Mouse (Mus musculus) forebrain, embryonic 12.5 days (tissue): Measurements from ENCODE around the gene Klra9. TPM values are rescaled to one million over a fixed set of nuclear protein-coding genes. Genes with fewer than 3 reads are reported as not detected.
"Not testable (repeated sequence)": the region's sequence is repeated elsewhere in the genome, so short reads cannot be mapped to it uniquely, and the experiment has no call there.

Experiments used
- ATAC-seq: fragments of 200-750 bp; cut with Nextera tagmentation; 2 replicates; pipeline ENCODE4 v1.8.0; 2017; ENCODE audit warnings: moderate TSS enrichment; ENCODE audit not compliant: low FRiP score
- H3K27ac ChIP-seq: fragments of 300-500 bp; sonication (generic); 2 replicates; pipeline ENCODE4 v1.5.1; 2016; ENCODE audit warnings: mild to moderate bottlenecking
- H3K27me3 ChIP-seq: fragments of 300-500 bp; sonication (generic); 2 replicates; pipeline ENCODE4 v1.6.1; 2016; ENCODE audit warnings: mild to moderate bottlenecking
- H3K36me3 ChIP-seq: fragments of 300-500 bp; sonication (generic); replicated peaks from 2 replicates; pipeline ENCODE4 v1.6.1; 2016; ENCODE audit warnings: mild to moderate bottlenecking
- H3K4me1 ChIP-seq: fragments of 300-500 bp; sonication (generic); 2 replicates; pipeline ENCODE4 v1.6.1; 2016
- H3K4me2 ChIP-seq: fragments of 300-500 bp; sonication (generic); 2 replicates; pipeline ENCODE4 v1.6.1; 2016; ENCODE audit warnings: mild to moderate bottlenecking, moderate library complexity
- H3K4me3 ChIP-seq: fragments of 300-500 bp; sonication (generic); replicated peaks from 2 replicates; pipeline ENCODE4 v1.5.1; 2016; ENCODE audit warnings: mild to moderate bottlenecking
- H3K9ac ChIP-seq: fragments of 300-500 bp; sonication (generic); 2 replicates; pipeline ENCODE4 v1.6.1; 2016; ENCODE audit warnings: mild to moderate bottlenecking
- H3K9me3 ChIP-seq: fragments of 300-500 bp; sonication (generic); 2 replicates; pipeline ENCODE4 v1.6.1; 2016
- WGBS: fragments of 180-500 bp; shearing (Covaris S2); methylation state at CpG from one replicate; pipeline ENCODE4 v1.1.7; 2016; 5-methylcytosine and 5-hydroxymethylcytosine counted together
- polyA plus RNA-seq: library from polyadenylated mRNA; unstranded; fragments of >200 nt; fragmentation: Nextera tagmentation; extraction: Ambion mirVana; gene quantifications from 2 replicates; pipeline ENCODE4 v1.2.1, GENCODE M21; 2016

Klra9 gene
- not detected in 2 replicates for polyA plus RNA-seq

- 55% methylated on average over 3 of the region's 3 CpGs for WGBS
- not testable (repeated sequence) for H3K36me3 ChIP-seq, H3K27me3 ChIP-seq, H3K9ac ChIP-seq, H3K4me3 ChIP-seq, H3K4me2 ChIP-seq, H3K27ac ChIP-seq, ATAC-seq, H3K4me1 ChIP-seq, H3K9me3 ChIP-seq
Observed at GRCm38 (mm10) chr6:130193012-130193411, at the start of gene Klra9. Gene Klra9, minus strand, starts transcription at chr6:130193112.

DNA sequence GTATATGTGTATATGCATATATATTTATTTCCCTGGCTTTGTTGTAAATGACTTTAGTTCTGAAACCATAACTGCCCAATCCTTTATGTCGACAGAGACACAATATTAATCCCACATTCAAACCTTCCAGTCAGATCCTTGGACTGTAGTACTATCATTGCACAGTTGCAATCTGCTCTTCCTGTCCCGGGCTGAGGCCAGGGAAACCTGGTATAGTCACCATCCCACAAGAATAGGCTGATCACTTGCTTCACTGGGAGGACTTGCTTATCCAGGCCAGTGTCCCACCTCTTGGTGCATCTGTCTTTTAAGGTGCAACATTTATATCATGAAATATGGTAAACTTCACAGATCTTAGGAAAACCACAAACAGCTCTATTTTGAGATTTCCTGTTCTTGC is 44.6 kb upstream of the Klra9 start:
- no peaks in the 10 kb centered on the region for H3K36me3 ChIP-seq
- ATAC-seq, result no peak
- H3K9me3 ChIP-seq, result no peaks in the 10 kb centered on the region
- no peaks in the 10 kb centered on the region for H3K4me1 ChIP-seq
- WGBS, result 72% methylated on average over 2 of the region's 2 CpGs
- H3K4me3 ChIP-seq, result no peak overlapping the region
- H3K9ac ChIP-seq, result no peak overlapping the region
- H3K4me2 ChIP-seq, result no peak overlapping the region
- H3K27me3 ChIP-seq, result no peaks in the 10 kb centered on the region
- no peak overlapping the region for H3K27ac ChIP-seq

DNA sequence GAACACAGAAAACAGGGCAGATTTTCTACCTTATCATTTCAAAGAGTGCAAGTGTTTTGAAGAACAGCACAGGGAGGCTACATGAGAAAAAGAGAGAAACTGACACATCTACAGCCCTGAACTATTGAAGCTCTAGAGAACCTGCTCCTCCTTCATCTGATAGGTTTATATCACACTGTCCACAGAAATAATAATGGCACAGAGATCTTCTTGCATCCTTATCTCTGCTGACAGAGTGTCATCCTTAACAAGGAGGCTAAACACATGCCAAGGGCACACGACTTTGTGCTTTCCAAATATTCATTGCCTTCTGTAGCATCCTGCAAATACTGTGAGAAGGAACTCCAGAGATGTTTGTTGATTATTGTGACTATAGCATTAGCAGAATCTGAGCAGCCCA is 43.7 kb upstream of the Klra9 start:
- H3K4me1 ChIP-seq, result no peaks in the 10 kb centered on the region
- no peak overlapping the region for H3K9ac ChIP-seq
- H3K4me2 ChIP-seq, result no peak overlapping the region
- ATAC-seq, result no peak
- peaks cover 3% of the 10 kb centered on the region; the same call in 1 of the 2 replicates for H3K9me3 ChIP-seq
- WGBS, result 48% methylated on average over 1 of the region's 1 CpGs
- H3K36me3 ChIP-seq, result no peaks in the 10 kb centered on the region
- H3K27ac ChIP-seq, result no peak overlapping the region
- H3K4me3 ChIP-seq, result no peak overlapping the region
- no peaks in the 10 kb centered on the region for H3K27me3 ChIP-seq

GRCm38 (mm10) chr6:130233222-130233621 is 40.3 kb upstream of the Klra9 start, which contains the start of gene Klra7:
Gene Klra7, minus strand, starts transcription at chr6:130233322.
- Histone ChIP-seq H3K9ac (no peak within 1 kb of the TSS), H3K9me3 (peaks cover 8% of the 10 kb centered on the region; the same call in 1 of the 2 replicates), H3K27me3 (no peaks in the 10 kb centered on the region), H3K4me2 (no peak within 1 kb of the TSS), H3K27ac (no peak within 1 kb of the TSS), H3K4me3 (no peak within 1 kb of the TSS), H3K36me3 (no peaks in the 10 kb centered on the region), H3K4me1 (no peaks in the 10 kb centered on the region)
- ATAC-seq, result no peak

DNA sequence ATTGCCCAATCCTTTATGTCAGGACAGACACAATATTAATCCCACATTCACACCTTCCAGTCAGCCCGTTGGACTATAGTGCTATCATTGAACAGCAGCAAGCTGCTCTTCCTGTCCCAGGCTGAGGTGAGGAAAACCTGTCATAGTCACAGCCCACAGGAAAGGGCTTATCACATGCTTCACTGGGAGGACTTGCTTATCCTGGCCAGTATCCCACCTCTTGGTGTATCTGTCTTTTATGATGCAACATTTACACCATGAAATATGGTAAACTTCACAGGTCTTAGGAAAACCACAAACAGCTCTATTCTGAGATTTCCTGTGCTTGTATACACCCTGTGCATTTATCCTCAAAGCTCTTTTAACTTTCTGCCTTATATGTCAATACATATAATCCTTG is 4.5 kb upstream of the Klra9 start:
- H3K27ac ChIP-seq, H3K9me3 ChIP-seq: not testable (repeated sequence)

DNA sequence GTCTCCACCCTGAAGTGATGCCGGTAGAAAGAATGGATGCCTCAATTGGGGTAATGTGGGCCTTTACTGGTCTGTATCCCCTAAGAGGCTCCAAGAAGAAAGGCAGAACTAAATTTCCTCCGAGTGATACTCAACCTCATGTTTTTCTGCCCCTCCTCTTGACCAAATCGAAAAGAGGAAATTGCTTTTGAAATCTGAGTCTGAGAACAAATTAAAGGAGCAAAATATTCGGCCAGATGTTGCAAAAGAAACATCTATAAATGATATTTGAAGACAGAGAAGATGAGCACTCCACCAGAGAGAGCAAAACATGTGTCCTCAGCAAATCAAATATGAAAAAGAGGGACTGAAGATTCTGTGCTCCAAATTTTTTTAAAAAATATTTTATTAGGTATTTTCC is 63.1 kb downstream of the Klra9 start, which contains the start of gene Klra8:
Gene Klra8, minus strand, starts transcription at position 101 of the 400 bp plus-strand sequence.
- H3K9ac ChIP-seq, H3K27ac ChIP-seq, H3K27me3 ChIP-seq, H3K36me3 ChIP-seq, H3K4me3 ChIP-seq, H3K4me1 ChIP-seq, H3K4me2 ChIP-seq, ATAC-seq, H3K9me3 ChIP-seq: not testable (repeated sequence)
- 65% methylated on average over 4 of the region's 4 CpGs for WGBS

More for the DNA sequence above, 4.5 kb upstream of the Klra9 start:
- not testable (repeated sequence) for H3K27me3 ChIP-seq, ATAC-seq, H3K36me3 ChIP-seq, H3K9ac ChIP-seq, H3K4me2 ChIP-seq, H3K4me3 ChIP-seq, H3K4me1 ChIP-seq
- 90% methylated on average over 1 of the region's 1 CpGs for WGBS

Other genes with a start within 250 kb of the Klra9 start
- gene Klra6, start 166.2 kb downstream of the Klra9 start, polyA plus RNA-seq, result not detected in 2 replicates
- gene Klra4, start 125.8 kb downstream of the Klra9 start, polyA plus RNA-seq, result not detected in 2 replicates
- not detected in 2 replicates for gene Klra8, start 63.2 kb downstream of the Klra9 start, polyA plus RNA-seq
- not detected in 2 replicates for gene Klra7, start 40.2 kb upstream of the Klra9 start, polyA plus RNA-seq
- not detected in 2 replicates for gene Klra10, start 88.8 kb upstream of the Klra9 start, polyA plus RNA-seq
- gene Klra3, start 144.5 kb upstream of the Klra9 start, polyA plus RNA-seq, result not detected in 2 replicates
- not detected in 2 replicates for gene Klra1, start 193.8 kb upstream of the Klra9 start, polyA plus RNA-seq